Mouse (Mus musculus) lung, postnatal 10 days (tissue): Measurements from ENCODE around the gene Rasl10b.

Experiments
- DNase-seq: peaks from one replicate; pipeline ENCODE4 v3.0.0; 2021

Gene Rasl10b

DNA sequence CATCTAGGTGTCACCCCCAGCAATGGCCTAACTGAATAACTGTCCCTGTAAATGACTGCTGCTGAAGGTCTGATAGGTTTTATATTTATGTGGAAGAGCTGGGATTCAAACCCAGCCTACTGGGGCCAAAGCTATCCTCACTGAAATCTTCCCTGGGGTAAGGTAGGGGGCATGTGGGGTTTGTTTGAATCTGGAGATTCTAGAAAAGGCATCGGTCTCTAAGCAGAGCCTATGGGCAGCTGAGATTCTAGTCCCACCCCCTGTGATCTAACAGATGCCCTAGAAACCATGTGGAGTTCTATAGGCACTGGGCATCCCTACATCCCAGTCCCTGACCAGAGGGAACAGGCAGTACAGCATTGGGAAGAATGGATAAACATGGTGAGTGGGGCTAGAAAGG, 28.4 kb downstream of the Rasl10b start, which contains the start of gene 1700020L24Rik:
TSS of gene 1700020L24Rik (plus strand) at position 301 of the 400 bp plus-strand sequence.
- DNase-seq: no peak

DNA sequence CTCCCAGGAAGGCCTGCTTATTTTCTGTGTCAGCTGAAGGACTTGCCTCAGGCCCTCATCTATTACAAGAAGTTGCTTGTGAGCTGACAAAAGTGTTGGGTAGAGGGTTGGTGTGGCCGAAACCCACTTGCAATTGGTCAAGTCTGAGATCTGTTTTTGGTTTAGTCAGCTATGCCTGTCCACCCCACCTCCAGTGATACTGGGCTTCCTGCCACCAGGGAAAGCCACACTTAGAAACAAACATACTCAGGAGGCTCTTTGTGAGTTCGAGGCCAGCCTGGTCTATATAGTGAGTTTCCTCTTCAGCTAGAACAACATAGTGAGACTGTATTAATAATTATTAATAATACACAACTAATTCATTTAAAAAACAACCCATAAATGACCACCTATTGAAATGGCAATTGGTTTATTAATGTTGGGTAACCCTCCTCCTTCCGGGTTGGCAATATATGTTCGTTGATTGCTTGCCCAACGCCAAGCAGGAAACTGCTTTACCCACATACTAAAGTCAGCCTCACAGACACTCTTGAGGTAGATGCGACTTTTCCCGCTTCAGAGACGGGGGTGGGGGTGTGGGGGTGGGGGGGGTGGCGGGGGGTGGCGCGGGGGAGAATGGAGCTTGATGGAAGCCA, 30.6 kb downstream of the Rasl10b start:
- DNase-seq: no peak

GRCm38 (mm10) chr11:83440081-83441064, 31.4 kb downstream of the Rasl10b start:
- DNase-seq: peak; percentile 88

- no peak for DNase-seq
Measured at GRCm38 (mm10) chr11:83441235-83441634, 32.3 kb downstream of the Rasl10b start.

DNA sequence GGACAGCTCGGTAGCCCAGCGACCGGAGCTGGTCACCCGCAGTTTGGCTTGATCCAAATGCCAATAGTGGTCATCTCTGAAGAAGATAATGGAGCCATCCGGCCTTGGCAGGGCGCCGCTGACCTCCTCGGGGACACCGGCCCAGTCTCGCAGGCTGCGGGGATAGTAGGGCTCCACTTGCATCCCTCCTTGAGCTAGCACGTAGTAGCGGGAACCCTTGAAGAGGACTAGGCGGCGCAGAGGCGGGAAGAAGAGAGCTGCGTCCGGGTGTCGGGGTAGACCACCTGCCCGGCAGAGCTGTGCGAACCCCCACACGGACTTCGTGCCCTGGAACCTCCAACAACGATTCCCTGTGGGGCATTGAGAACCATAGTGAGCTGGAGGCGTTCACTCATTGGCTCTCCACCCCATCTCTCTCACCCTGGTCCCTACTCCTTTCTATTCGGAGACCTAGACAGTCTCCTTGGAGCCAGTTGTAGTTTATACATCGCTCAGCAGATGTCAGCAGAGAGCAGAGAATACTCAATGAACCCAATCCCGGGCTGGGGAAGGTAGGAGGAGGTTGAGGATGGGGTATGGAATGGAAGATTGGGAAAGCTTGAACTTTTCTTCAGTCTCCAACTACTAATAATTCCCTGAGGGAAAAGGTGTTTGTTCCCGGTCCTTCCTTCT, 33.8 kb downstream of the Rasl10b start:
- DNase-seq: peak; percentile 86

DNA sequence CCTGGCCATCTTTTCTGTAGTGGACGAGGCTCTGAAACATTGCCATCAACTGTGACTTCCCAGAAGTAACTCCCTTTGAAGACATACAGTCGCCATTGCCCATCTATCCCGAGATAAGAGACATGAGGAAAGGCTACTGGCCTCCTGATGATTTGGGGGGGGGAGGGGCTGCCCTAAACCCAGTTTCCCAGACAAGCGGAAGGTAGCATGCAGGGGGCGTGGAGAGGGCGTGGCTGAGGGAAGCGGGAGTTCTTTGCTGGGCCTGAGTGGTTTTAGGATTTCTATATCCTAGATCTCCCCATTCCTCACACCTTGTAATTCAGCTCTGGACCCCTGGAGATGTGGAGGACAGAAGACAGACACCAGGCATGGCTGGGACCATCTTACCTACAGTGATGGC, 34.9 kb downstream of the Rasl10b start:
- DNase-seq: peak; percentile 31

GRCm38 (mm10) chr11:83445001-83445400, 36.1 kb downstream of the Rasl10b start:
- no peak for DNase-seq

- no peak for DNase-seq
Measured at GRCm38 (mm10) chr11:83447612-83448011, 38.7 kb downstream of the Rasl10b start.

DNA sequence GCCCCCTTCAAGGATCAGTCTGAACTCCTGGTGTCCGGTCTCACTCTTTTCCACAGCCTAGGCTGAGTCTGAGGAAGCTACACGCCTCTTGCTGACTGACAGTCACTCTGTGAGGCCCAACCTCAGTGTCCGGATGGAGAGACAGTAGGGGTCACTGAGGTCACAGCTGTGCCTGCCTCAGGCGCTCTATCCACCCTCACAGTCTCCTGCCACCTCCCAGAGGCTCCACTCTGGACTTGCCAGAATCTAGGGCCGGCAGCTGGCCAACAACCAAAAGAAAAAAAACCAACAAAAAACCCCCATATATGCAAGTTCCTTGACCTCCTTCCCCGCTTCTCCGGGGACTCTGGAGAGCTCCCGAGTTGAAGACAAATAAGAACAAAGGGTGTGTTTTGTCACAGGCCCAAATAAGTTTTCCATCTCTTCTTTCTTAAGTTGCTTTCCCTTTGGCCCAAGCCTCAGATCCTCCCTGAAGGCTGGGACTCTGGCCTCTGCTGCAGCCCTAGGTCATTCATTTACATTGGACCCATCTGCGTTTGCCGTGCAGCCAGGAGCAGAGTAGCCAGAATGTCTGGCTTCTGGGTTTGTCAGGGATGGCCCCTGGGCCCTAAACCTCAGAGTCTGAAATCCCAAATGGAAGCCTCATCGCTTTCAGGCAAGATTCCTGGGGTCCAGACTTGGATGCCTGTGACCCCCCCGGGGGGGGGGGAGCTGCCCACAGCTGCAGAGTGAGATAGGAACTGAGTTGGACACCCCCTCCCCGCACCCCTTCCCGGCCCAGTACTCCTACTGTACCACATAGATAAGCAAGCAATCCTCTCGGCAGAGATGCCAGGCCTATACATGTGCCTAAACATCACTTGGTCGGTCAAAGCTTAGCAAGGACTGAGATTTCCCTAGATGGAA, 39.3 kb downstream of the Rasl10b start:
- peak; percentile 52 for DNase-seq

DNA sequence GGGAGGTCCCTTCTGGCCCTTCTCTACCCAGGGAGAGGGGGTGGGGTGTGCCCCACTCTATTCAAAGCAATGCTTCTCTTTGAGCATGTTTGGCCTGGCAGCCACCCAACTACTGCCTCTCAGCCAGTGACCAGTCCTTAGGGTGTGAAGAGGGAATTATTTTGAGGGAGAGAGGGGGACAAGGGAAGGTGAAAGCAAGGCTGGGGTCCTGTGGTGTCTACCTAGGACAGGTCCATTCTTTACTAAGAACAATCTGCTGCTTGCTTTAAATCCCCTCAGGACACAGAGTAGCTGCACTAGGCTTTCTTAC, 39.9 kb downstream of the Rasl10b start:
- peak; percentile 80 for DNase-seq

DNA sequence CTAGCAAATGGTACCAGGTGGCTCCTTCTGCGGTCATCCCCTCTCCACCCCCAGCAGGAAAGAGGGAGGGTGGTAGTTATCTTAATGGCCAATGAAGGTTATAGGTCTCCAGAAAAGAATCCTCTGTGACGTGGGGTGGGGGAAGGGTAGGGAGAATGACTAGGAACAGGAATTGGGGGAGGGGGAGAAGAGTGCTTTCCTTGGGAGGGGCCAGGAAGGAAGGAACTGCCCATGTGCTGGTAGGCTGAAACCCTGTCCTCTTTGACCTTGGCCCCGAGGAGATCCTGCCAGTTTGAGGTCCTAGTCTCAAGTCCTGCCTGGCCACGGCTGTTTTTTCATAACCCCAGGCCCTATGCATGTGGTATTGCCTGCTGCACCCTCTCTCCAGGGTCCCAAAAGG, 40.4 kb downstream of the Rasl10b start:
- peak; percentile 67 for DNase-seq

- no peak for DNase-seq
Measured at GRCm38 (mm10) chr11:83450550-83450949, 41.6 kb downstream of the Rasl10b start.

DNA sequence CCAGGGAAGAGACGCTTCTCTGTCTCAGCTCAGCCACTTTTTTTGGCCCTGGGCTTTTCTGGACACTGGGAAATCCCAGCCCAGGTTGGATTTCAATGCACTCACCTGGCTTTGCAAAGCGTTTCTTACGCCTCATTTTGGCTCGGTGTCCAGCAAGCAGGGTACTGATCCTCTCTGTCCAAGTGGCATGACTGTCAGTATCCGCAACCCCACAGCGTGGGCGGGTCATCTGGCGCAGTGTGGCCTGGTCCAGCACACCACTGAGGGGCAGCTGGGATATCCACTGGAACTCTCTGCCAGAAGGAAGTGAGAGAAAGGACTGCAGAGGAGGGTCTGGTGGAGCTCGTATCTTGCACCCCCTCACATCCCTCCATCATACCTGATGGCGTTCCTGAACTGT, 42.3 kb downstream of the Rasl10b start:
- no peak for DNase-seq

- peak; percentile 73 for DNase-seq
Measured at GRCm38 (mm10) chr11:83454548-83454947, 45.6 kb downstream of the Rasl10b start.

- no peak for DNase-seq
Measured at GRCm38 (mm10) chr11:83455608-83456007, 46.7 kb downstream of the Rasl10b start.

DNA sequence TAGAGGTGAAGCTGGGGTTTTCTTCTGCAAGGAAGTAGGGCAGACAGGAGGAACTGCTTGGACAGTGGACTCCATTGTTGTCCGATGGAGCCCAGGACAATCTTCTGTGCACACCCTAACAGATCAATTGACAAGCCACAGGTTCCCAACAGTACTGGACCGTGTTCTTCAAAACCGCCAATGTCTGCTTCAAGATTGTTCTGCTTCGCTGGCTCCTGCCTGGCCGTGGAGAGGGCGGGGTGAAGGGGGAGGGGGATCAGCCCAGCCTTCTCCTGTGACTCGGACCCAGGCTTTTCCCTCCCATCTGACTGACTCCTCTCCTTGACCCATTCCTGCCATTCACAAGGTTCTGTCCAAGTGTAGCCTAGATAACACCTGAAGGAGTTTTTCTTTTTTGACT, 48.3 kb downstream of the Rasl10b start:
- no peak for DNase-seq

GRCm38 (mm10) chr11:83457912-83458601, 49.1 kb downstream of the Rasl10b start:
- DNase-seq: no peak

GRCm38 (mm10) chr11:83461462-83462027, 52.6 kb downstream of the Rasl10b start:
- DNase-seq: no peak

GRCm38 (mm10) chr11:83462711-83463244, 53.8 kb downstream of the Rasl10b start, which contains the start of gene Mmp28:
Gene Mmp28 (minus strand): TSS chr11:83463071.
- peak; percentile 81 for DNase-seq

GRCm38 (mm10) chr11:83465976-83466375, 57.0 kb downstream of the Rasl10b start:
- peak; percentile 79 for DNase-seq

- peak; percentile 86 for DNase-seq
Measured at GRCm38 (mm10) chr11:83467120-83467652, 58.2 kb downstream of the Rasl10b start.
